Mouse (Mus musculus) gastrocnemius, postnatal 14 days (tissue): Measurements from ENCODE around the gene Il11ra1. TPM values are rescaled to one million over a fixed set of nuclear protein-coding genes. Genes with fewer than 3 reads are reported as not detected.
A peak's percentile ranks its signal among the peaks of the same experiment; 100 is the strongest.
"Not testable (repeated sequence)": the region's sequence is repeated elsewhere in the genome, so short reads cannot be mapped to it uniquely, and the experiment has no call there.

ENCODE experiments used
- DNase-seq: peaks from one replicate; pipeline ENCODE4 v3.0.0; 2021; ENCODE audit warnings: mixed read lengths
- intact Hi-C: fragments of 180-260 bp; cut with DNase I; formaldehyde crosslinking; loops from one replicate; pipeline ENCODE4 v1.15.1; 2025; ENCODE audit warnings: low total_unique reads
- total RNA-seq, 2 experiments: library from RNA; stranded (reverse); gene quantifications; 2 replicates each; pipeline ENCODE4 v1.2.3; 2021

Il11ra1 gene
- total RNA-seq, 2 experiments from 2014 or later, result 49.3 to 56.9 TPM

DNA sequence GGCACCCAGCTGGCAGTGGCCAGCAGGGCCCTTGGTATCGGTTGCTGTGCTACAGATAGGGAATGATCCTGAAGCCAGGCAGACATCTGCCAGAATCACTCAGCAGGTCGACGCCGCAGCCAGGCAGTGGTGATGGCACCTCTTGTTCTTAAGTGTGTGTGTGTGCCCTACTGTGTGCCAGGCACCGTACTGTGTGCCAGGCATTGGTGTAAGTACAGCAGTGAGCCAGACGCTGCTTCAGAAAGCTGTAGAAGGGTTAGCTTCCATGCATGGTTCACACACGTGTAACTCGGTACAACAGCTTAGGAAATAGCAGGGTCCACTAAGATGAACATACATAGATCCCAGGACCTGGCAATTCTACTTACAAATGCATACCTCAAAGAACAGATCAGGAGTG lies 435 bp downstream of the Il11ra1 start:
- intact Hi-C loops, result loop anchor here (10.0 kb wide), 1 partner anchor 145 kb away; no protein-coding TSS in a partner anchor
- peak; percentile 6 for DNase-seq

DNA sequence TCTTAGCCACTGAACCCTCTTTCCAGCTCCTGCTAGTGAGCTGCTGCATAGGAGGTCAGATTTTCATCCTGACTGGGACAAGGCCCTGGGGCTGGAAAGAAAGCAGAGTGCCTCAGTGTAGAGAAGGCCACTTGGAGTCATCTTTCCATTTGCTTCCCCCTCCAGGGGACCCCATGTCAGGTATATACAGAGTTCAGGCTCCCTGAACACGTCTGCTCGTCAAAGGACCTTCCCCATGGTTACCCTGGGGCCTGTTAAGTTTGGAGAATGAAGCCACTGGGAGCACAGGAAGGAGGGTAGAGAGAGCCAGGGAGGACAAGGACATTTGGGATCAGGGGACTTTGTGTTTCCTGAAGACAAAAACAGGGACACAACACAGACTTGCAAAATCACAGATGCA lies 2.4 kb downstream of the Il11ra1 start:
- DNase-seq, result not testable (repeated sequence)
- intact Hi-C loops, result loop anchor here (10.0 kb wide), 1 partner anchor 147 kb away; no protein-coding TSS in a partner anchor

DNA sequence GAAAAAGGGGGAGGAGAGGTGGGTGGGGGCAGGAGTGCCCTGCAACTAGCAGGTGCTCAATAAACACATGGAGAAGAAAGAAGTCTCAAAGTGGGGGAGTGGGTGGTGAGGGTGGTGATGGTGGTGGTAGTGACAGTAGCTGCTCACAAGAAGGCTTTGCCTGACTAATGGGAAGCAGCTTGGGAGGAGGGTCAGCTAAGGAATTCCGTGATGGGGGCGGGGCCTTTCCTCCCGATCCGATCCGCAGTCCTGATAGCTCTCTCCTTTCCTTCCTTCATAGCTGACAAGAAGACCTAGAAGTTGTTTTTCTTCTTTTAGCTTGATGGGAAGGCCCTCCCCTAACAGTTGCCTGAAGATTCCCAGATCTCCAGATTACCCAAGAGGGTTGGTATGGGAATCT lies 4.9 kb downstream of the Il11ra1 start:
- DNase-seq, result peak; percentile 8
- intact Hi-C loops, result loop anchor here (5.0 to 10.0 kb wide), 3 partner anchors 47 to 150 kb away; no protein-coding TSS in a partner anchor

DNA sequence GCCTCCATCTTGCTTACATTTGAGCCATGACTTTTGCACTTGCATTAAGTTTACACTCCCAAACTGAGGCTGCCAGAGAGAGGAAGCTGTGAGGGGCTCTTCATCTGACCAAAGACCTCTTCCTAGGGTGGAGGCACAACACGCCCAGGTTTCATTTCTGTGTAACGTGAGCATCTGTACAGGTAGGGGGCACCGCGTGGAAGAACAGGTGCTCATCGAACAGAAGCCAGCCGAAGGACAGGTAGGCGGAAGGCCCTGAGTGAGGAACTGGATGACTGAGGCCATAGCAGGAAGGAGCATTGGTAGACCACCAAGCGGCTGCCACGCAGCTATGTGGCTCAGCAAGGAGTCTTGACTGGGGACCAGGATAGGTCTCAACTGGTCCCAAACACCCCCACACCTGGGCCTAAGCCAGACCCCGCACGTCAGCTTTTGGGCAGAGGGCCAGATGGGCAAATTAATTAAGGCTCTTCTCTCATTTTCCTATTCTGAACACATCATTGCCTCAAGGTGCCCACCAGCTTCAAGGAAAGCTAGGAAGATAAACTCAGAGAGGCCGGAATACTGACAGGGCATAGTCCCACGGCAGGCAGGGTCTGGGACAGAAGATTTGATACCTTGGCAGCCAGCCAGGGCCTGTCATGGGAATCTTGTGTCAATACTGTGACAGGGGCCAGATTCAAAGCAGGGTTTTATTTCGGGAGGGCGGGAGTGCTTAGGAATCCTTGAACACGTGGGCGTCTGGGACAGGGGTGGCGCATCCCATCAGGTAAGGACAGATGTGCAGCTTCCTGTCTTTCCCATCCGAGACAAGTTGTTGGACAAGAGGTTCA lies 6.3 kb downstream of the Il11ra1 start:
- intact Hi-C loops, result loop anchor here (5.0 to 10.0 kb wide), 3 partner anchors 49 to 151 kb away; no protein-coding TSS in a partner anchor
- DNase-seq, result peak; percentile 14

DNA sequence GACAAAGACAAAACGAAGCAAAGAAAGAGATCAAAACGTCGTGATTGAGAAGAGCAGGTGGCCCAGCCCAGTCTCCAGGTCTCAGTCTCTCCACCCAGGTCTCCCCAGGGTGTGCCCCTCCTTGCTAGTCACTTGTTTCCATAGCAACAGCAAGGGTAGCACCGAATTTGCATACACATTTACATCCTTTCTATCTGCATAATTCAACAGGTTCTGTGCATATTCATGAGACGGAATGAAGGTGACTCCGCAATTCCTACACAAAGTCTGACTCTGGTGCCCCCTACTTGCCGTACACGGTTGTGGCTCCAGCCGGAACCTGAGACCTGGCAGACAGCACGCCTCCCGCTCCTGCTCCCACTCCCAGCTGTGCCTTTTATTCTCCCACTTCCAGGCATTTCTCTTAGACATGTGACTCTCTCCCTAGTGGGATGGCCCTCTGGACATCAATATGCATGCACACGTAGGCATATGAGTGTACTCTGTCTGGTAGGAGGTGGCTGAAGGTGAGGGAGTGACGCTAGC lies 7.3 kb downstream of the Il11ra1 start:
- intact Hi-C loops, result loop anchor here (5.0 to 10.0 kb wide), 3 partner anchors 50 to 152 kb away; no protein-coding TSS in a partner anchor
- DNase-seq, result peak; percentile 60

DNA sequence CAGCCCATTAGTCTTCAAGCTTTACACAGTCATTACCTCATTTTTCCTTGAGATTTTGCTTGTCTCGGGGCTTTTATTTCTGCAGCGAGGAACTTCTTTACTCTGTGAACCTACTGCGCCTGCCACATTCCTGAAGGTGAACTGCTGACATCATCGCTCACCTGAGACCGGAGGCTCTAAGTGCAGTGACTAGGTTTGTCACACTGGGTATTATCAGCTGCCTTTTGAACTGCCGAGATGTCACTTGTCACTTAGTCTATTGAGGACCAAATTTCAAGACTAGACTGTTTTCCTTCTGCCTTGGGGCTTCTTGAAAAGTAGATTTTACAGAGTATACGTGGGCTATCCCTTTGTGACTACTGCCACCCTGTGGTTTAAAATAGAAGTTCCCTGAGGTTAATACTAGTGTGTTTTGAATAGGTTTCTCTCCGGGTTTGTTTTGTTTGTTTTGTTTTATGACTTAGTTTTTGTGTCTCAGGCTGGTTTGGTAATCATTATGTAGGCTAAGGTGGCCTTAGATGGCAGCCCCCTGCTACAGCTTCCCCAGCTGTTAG lies 8.5 kb downstream of the Il11ra1 start:
- intact Hi-C loops, result loop anchor here (5.0 to 10.0 kb wide), 3 partner anchors 51 to 153 kb away; no protein-coding TSS in a partner anchor
- DNase-seq, result no peak

DNA sequence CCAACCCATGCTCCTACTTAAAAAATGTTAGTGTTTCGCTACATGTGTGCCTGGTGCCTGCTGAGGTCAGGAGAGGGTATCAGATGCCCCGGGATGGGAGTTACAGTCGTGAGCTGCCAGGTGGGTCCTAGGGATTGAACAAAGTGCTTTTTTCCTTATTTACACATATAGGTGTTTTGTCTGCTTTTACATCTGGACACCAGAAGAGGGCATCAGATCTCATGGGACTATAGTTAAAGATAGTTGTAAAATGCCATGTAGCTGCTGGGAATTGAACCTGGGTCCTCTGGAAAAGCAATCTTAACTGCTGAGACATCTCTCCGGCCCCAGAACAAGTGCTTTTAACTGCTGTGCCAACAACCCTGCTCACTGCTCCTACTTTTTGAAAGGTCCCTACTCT lies 10.4 kb downstream of the Il11ra1 start:
- intact Hi-C loops, result no loop called here
- DNase-seq, result no peak

DNA sequence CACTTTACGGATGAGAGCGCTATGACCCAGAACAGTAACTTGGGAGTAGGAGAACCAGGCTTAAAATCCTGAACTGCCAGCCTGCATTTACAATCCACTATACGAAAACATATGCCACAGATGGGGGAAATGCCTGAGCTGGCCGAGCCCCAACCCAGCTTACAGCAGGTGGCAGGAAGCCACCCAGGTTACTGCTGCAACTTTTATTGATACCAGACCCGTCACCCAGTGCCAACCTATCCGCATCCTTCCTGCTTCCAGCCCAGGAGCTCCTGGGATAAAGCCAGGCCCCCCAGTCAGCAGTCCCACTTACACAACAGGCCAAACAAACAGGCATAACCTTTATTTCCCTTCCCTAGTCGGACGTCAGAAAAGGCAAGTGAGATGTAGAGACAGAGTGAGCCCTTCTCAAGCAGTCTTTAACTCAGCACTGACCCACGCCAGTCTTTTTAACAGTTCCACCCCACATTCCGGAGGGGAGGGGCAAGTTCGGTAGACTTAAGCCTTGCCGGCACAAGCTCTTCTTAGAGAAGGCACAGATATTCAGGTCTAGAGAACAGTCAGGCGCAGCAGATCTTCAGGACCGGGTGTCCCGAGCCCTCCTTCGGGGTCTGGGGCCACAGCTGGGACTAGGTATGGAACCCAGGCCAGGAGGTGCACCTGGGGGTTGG lies 12.1 kb downstream of the Il11ra1 start:
- no peak for DNase-seq
- intact Hi-C loops, result no loop called here

DNA sequence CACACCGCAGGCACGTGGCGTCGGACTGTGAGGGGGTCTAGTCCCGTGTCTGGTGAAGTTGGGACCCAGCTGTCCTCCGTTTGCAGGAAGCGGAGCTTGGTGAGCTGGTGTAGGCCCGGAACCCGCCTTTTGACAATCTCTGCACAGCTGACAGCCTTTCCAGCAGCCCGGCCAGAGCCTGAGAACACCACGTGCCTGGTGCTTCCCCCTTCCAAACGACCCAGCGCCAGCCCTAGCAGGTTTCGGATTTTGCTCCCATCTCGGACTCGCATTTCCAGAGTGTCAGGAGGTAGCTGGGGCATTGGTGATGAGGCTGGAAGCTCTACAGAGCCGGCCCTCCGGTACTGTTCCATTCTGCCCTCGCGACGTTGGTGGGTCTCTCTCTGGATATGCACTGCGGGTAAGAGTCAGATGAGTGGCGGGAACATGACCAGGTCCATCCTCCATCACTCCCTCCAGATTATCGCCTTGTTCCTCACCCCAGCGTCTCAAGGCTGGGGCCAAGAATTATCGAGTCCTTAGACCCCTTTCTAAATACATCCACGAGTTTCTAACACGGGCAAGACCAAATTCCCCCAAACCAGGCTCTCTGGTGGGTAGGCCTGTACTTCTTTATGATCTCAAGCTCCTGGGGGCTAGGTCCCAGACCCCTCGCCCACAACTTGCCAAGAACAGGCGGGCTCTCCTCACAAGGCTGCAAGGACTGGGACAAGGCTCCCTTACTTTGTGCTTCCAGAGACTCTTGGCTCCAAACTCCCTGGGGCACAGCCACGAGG lies 12.8 kb downstream of the Il11ra1 start:
- peak; percentile 55 for DNase-seq
- intact Hi-C loops, result no loop called here

DNA sequence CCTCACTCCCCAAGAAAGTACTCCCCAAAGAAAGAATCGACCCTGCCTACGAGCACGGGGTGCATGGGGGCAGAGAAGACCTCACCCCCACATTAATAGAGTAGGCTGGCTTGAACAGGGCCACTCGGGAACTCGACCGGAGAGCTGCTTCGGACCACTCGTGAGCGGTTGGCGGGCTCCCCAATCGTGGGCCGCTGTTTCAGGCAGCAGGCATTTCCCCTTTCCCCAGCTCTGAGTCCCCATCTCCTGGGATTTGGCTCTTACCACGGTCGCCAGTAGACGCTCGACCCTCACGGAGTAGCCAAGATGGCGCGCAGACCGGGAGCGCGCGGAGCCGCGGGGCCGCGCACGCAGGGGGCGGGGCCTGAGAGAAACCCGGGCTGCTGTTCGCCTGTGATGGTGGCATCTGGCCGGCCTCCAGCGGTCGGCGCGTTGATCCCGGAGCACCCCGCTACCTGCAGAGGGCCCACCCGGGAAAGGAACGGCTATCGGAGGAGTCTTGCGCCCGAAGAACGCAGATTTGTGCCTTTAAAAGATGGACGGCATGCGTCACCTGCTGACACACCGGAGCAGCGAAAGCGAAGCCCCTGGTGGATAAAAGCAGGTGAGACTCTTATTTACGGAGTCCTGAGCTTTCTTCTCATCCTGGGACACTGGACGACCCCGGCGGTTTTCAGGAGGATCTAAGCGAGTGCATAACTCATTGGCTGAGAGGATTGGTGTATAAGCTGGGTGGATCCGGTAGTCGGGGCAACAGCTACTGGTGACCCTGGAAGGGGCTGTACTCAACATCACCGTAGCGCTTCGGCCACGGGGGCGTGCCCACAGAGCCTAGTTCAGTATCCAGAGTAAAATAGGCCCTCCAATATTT lies 13.6 kb downstream of the Il11ra1 start, which contains the start of gene Rpp25l:
Gene Rpp25l (minus strand): TSS at position 338 of the 871 bp plus-strand sequence.
- intact Hi-C loops, result no loop called here

DNA sequence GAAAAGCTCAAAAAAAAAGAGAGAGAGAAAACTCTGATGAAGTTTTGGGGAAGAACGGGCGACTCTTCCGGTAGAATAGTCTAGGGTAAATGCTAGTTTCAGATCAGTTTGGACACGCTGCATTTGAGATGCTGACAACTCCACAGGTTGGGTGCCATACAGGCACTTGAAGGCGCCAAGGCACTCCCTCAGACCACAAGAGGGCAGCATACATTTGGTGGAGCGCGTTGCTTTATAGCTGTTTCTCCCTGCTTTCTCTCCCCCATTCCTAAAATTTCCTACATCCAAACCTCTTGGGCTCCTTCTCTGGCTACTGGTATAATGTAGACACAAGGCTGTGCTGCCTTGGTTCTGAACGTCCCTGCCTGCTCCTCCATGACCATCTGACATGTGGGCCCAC lies 14.5 kb downstream of the Il11ra1 start:
- intact Hi-C loops, result no loop called here
- peak; percentile 59 for DNase-seq

More for the DNA sequence above, 13.6 kb downstream of the Il11ra1 start, which contains the start of gene Rpp25l:
- peak; percentile 80 for DNase-seq

DNA sequence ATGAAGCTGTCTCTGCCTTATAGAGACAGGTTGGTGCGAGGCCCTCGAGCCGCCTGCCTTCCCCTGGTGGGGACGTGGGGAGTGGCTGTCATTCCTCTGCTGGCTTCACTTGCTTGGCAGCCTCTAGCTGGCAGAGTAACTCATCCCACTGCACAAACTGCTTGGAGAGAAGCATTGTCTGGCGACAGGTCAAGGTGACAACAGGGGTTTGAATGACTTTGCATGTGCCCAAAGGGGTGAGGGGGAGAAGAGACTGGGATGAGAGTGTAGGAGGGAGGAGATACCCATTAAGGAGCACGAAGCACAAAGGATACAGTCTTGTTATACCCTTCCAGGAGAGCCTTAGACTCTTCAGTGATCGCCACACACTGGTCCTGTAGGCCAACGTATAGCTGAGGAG lies 15.3 kb downstream of the Il11ra1 start:
- no peak for DNase-seq
- intact Hi-C loops, result no loop called here

DNA sequence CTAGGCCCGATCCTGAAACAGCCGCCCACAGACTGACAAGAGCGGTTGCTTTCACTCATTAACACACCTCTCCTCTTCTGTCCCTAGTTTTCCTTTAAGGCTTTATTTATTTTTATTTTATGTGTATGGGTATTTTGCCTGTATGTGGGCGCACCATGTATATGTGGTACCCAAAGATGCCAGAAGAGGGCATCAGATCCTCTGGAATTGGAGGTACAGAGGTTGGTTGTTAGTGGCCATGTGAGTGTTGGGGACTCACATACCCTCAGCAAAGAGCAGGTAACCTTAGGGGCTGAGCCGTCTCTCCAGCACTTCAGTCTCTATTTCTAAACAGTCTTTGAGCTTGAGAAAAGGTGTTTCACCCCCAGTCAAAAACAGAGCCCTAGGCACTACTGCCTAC lies 15.8 kb downstream of the Il11ra1 start:
- no peak for DNase-seq

DNA sequence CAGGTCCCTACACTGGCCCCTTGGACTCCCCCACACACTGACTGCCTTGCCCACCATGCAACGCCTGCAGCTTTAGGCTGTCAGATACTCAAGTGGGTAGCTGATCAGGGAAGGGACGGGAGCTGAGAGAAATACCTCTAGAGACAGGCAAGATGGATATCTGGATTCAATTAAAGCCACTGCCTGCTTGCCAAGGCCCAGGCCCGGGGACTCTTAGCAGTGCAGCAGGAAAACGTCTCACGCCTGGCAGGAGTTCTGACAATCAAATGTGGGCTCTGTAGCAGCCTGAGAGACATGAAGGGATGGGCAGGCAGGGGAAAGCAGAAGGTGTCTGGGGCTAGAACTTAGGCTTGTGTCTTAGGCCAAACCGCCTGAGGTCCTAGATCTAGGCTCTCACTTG lies 17.0 kb downstream of the Il11ra1 start:
- intact Hi-C loops, result loop anchor here (2.0 kb wide), 1 partner anchor 20 kb away; no protein-coding TSS in a partner anchor
- DNase-seq, result no peak

More for the DNA sequence above, 15.8 kb downstream of the Il11ra1 start:
- intact Hi-C loops, result no loop called here

DNA sequence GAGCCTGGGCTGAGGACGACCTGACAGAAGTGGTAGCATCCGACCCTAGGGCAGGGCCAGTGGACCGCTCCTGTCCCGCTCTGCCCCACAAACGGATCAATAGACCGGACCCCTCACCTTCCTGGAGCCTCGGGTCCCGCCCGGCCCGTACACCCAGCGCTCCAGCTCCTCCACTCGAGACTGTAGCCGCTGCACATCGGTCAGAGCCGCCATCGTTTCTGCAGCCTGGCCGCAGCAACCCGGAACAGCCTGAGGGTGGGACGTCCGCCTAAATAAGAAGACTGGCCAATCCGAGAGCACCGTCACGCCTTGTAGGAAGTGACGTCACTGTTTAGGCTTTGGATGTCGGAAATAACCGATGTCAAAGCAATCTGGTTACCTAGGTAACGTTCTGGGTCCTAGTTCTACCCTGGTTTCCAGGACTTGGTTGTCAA lies 23.1 kb downstream of the Il11ra1 start, which contains the start of gene Dctn3:
Gene Dctn3 (minus strand): TSS at position 253 of the 434 bp plus-strand sequence.
- intact Hi-C loops, result no loop called here
- peak; percentile 83 for DNase-seq

DNA sequence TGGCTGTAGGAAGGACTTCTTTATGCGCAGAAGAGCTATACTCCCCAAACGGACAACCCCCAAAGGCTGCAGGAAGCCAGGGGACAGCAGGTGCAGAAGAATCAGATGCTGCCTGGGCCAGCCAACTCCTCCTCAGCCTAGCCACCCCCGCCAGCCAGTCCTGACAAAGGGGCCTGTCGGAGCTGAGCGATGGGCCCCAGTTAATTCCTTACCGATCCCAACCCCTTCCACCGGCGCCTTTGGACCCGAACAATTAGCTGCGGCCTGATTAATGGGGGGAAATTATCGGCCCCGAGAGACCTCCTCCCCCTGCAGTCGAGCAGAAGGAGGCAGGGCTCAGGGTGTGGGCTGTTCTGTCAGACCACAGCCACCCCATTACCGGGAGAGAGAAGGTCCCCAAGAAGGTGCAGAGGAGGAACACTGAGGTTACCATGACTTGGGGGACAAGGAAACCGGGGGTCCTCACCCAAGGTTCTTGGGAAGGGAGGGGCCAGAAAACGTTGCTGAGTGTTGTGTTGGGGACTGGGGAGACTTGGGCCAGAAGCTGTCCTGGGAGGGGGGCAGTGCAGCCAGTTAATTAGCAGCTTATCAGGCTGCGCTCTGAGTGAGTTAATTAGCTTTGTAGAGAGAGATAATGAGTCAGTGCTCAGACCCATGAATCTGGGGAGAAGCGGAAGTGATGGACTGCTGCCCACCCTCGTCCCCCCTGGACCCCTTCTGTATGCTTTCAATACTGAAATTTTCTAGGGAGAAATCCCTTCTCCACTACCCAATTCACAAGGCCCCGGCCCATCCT lies 27.2 kb downstream of the Il11ra1 start:
- intact Hi-C loops, result no loop called here
- DNase-seq, result no peak
